Mouse (Mus musculus) gastrocnemius, postnatal 14 days (tissue): Measurements from ENCODE around the gene Abi3bp. TPM values are rescaled to one million over a fixed set of nuclear protein-coding genes. Genes with fewer than 3 reads are reported as not detected.

Experiments
- total RNA-seq, 2 experiments: library from RNA; stranded (reverse); gene quantifications; 2 replicates each; pipeline ENCODE4 v1.2.3; 2021

Gene Abi3bp
- total RNA-seq, 2 experiments from 2014 or later: 35.5 to 41.3 TPM

Other genes starting within 250 kb of the Abi3bp start
- gene Tfg, start 239.6 kb downstream of the Abi3bp start, total RNA-seq: 10 to 100 TPM; 41.9 to 48.8 TPM